Mouse (Mus musculus): ENCODE data around the gene Stx8.

Gene Stx8

DNA sequence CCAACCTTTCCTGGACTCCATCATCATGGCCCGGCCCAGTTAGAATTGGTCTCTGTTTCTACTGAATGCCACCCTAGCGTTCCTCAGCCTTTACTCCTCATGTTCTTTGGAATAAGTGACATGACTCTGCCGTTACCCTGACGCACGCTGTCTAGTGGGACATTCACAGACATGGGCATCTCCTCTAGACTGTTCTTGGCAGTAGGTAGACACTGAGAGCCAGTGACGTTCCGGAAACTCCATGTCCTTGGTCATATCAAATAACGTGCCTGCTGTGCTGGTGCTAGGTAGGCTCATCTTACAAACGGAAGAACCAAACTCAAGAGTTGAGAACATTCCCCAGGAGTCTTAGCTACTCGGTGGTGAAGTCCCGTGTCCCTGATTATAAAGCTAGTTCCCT is 231.5 kb downstream of the Stx8 start:
- DNase-seq (ENCODE audit: low spot score in 2 of 2) = no peak

DNA sequence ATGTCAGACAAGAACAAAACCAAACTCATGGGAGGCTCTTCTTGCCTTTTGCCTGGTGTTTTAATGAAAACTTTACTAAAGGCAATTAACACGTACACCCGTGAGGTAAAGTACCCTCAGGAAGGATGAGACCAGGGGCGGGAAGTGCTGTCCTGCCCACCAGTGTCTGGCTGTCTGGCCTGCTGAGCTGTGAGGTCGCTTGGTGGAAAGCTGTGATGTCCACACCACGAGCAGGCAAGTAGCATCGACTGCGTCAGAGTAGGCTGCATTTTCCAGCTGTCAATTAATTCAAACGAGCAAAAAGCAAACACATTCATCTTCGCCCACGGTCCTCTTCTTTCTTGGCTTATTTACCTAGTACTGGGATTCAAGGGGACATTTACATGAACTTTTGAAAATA is 232.7 kb downstream of the Stx8 start:
- DNase-seq (ENCODE audit: low spot score in 2 of 2) = no peak

DNA sequence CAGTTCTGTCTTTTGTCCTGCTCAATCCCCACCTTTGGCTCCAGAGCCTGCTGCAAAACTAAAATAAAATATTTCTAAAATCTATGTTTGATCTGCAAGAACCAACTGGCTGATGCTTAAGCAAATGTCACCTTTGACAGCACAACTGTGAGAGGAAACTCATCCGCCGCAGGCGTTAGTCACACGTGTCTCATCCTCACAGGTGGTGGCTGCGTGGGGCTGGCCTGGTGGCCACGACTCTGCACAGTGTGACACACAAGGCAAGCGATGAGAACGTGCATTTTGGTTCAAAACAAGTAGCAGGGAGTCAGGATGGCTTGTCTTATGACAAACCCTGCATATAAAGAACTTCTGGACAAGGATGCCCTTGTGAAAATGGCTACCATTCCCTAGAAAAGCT is 233.1 kb downstream of the Stx8 start:
- DNase-seq (ENCODE audit: low spot score in 2 of 2) = no peak

DNA sequence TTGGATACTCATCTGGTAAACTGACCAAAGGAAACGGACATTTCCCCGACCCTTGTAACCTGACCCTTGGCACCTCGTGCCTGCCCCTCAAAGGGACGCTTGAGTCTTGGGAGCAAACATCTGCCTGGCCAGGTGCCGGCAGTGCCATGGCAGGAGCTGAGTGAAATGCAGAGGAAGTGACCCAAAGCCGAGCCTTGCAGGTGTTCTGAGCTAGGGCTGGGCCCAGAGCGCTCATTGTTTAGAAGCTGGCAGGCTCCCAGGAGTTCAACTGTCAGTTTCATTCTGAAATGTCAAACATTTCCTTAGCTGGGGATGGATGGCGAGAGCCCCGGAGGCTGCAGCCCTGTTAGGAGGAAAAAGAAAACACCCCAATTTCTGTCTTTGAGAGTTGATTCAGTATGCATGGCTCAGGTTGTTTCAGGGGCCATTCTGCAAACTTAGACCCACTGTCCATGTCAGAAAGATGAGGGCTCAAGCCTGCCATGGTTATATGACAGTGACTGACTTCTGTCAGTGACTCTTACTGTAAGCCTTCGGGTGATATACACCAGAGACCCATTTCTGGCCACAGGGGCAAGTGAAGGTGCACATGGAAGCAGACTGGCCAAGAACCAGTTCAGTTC is 233.9 kb downstream of the Stx8 start:
- DNase-seq (ENCODE audit: low spot score in 2 of 2) = no peak

DNA sequence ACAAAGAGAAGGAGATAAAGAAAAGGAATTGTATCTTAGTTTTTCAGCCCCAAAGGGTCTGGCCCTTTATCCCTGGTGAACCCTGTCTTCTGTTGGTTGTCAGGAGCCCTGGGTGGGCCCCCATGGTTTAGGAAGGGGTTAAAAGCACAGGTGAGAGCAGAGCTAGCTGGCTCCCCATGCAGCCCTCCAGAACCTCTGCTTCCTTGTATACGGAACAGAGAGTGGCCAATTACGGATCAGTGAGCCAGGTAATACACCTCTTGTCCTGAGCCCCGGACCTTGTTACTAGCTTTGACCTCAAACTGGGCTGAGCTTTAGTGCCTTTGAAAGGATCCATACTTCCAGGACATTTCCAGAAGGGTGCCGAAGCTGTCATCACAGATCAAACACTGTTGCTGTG is 234.5 kb downstream of the Stx8 start:
- no peak for DNase-seq (ENCODE audit: low spot score in 2 of 2)

DNA sequence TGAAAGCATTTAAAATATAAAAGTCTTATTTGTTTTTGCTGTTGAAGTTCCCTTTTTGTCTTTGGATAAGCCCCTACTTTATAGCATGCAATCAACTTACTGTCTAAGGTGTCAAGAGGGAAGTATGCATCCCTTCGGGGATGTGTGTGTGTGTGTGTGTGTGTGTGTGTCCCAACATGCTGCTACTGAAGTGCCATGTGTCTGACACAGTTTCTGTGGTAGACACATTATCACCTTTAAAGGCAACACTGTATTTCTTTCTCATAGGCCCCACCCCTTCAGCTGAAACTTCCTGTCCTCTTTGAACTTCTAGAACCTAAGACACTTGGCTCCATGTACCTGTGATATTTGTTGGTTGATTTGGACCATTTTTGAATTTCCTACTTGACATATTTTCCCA is 235.1 kb downstream of the Stx8 start:
- DNase-seq (ENCODE audit: low spot score in 2 of 2) = no peak

DNA sequence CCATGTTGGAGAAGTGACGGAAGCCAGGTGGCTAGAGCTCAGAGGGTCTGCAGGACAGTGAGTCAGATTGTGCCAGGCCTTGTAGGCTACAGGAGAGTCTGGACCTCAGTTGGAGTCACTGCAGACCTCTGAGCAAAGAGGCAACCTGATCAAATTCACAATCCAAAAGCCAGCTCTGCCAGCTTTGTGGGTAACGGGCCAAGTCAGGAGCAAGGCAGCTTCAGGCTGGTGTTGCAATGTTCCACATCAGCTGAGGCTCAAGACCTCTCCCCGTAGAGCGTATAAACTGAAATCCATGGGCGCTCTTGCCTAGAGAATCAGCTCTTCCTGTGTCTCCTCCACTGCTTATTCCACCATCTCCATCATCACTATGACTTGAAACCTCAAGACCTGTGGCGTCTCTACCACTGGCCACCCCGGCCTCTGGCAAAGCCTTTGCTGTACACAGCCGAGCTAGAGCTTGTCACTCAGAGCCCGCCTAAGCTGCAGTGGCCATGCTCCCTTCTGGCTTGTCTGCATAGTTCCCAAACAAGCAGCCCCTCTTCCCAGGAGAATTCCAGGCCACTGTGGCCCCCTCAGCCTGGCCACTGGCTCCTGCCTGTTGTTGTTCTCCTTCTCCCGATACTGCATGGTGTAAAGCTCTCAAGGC is 235.9 kb downstream of the Stx8 start:
- DNase-seq (ENCODE audit: low spot score in 2 of 2) = no peak

DNA sequence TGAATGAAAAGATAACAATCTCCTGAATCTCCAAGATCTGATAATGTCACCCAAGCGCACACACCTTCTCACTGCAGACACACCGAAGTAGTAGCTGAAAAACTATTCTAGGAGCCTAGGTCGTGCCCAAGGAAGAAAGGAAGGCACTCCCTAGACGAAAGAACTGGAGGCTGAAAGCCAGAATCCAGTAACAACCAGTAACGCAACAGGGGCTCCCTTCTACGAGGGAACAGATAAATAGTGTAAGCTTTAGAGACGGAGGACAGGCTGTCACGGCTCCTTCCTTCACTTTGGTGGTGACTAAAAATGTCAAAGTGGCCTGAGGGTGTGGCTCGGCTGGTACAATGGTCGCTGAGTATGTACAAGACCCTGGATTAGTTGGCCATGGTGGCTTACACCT is 236.6 kb downstream of the Stx8 start:
- DNase-seq (ENCODE audit: low spot score in 2 of 2) = no peak

DNA sequence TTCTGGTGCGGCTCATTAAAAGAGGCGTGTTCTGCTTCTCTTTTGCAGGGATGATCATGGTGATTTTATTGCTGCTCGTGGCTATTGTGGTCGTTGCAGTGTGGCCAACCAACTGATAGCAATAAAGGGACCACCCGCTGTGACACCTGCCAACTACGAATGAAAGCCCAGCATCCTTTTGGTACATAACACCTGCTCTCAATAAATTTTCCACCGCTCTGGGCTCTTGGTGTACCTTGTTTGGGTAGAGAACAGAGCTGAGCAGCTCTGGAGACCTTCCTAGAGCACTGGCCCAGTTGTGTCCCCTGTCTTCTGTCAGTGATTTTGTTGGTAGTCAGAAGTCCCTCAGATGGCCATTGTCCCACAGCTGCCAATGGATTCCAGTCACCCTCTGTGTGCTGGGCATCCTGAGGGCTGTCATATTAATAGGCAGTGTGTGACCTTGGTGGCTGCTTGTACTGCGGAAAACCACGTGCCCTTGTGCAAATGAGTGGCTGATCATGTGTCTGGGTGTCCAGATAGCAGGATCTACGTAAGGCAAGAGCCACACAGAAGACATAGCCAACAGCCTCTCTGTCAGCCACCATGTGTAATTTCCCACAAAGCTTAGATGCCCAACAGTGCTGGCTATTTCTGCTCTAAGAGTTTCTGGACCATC is 237.8 kb downstream of the Stx8 start:
- no peak for DNase-seq (ENCODE audit: low spot score in 2 of 2)

DNA sequence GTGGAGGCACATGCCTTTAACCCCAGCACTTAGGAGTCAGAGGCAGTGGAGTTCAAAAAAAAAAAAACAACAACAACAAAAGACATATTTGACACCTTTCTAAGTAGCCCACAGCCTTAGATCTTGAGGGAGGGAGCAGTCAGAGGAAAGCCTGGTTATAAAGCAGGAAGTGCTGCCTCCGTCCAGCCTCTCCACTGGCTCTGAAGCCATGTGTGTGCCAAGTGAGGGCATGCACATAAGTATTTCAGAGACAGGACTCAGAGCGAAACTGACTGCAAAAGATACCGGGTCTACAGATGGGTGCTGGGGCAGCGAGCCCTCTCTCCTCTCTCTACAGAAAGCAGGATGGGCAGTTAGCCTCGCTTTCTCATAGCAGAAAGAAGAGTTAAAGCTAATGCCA is 238.4 kb downstream of the Stx8 start:
- DNase-seq (ENCODE audit: low spot score in 2 of 2) = no peak

DNA sequence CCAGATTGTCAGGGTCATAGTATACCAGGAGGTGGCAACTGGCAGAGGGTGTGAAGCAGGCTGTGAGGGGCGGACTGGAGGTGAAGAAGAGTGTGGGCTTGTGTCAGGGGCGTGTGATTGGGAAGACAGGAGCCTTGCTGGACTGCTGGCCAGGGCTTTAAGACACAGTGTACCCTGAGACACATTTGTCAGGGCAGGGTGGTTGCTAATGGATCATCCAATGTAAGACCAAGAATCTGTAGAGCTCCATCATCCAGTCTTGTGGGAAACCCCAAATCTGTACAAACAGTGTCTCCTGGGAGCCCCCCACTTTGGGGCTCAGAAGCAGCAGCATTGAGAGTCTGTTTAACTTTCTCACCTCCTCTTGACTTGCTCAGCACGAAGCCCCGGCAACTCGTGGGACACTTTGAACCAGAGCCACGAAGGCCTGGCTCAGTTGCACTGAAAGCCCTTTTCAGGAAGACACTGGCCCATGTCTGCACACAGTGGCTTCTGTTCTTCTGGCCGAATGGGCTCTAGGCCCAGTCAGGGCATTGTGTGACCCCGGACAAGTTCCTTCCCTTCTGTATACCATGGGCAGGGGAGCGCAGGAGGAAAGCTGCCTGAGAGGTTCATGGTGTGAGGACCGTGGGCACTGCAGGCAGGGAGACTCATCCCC is 239.7 kb downstream of the Stx8 start:
- peak in 1 of 2 experiments; percentile 18 for DNase-seq (ENCODE audit: low spot score in 2 of 2)

DNA sequence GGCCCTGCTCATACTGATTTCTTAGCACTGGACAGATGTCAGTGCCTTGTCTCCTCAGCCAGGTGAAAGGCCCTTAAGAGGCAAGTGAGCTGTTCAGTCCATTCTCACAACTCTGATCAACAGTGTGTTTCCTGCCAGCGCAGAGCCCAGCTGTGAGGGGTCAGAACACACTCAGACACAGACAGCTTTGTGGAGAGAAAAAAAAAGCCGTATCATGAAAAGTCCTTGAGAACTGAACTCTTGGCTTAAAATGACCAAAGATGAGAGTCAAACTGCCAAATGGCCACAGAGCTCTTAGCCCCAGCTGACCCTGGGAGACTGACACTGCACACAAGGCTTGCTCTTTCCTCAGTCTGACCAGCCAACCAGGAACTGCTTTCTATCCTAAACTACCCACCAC is 242.0 kb downstream of the Stx8 start:
- DNase-seq (ENCODE audit: low spot score in 2 of 2) = no peak

DNA sequence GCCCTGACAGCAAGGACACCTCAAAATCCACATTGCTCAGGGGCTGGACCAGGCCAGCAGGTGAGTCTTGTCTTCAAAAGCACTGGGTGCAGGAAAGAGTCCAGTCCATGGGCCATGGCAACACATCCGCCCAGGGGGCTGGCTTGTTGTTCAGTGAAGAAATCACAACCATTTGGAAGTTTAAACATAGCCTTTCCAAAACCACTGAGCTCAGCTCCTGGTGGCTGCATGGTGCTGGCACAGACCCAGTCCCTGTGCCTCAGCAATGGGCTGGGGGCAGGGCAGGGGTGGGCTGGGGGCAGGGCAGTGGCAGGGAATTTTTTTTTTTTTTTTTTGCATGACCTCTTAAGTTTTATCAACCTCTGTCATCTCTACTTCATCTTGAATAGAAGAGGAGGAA is 242.6 kb downstream of the Stx8 start:
- no peak for DNase-seq (ENCODE audit: low spot score in 2 of 2)

DNA sequence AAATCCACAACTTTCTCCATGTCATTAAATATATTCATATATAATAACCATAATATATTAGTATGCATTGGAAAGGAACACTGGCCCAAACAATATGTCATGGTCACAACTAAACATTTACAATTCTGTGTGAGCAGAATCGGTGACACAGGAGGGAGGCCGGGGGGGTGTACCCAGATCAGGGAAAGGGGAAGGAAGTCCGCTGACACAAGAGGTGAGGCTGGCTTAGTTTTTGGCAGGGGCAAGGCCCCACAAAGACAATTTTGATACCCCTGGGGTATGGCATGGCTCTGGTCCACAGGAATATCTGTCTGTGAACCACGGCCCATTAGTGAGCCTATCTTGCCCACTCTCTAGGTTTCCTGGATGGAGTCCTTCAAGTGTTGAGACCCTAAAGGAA is 243.5 kb downstream of the Stx8 start:
- DNase-seq (ENCODE audit: low spot score in 2 of 2) = no peak

DNA sequence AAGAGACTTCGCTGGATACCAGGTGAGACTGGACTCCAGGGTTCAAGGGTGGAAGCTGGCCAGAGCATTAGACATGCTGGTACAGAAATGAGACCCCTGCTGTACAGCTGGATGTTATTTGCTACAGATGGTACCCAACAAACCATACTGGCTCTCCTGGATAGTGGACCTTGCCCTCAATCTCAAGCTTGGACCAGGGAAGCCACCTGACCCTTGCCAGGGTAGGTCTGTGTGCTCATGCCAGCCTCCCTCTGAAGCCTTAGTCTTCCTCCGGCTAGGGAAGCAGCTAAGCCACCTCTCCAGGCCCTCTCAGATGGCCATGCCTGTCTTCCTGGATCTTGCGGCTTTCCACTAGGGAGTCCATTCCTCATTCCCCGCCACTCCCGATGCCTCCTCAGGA is 244.7 kb downstream of the Stx8 start:
- no peak for DNase-seq (ENCODE audit: low spot score in 2 of 2)

DNA sequence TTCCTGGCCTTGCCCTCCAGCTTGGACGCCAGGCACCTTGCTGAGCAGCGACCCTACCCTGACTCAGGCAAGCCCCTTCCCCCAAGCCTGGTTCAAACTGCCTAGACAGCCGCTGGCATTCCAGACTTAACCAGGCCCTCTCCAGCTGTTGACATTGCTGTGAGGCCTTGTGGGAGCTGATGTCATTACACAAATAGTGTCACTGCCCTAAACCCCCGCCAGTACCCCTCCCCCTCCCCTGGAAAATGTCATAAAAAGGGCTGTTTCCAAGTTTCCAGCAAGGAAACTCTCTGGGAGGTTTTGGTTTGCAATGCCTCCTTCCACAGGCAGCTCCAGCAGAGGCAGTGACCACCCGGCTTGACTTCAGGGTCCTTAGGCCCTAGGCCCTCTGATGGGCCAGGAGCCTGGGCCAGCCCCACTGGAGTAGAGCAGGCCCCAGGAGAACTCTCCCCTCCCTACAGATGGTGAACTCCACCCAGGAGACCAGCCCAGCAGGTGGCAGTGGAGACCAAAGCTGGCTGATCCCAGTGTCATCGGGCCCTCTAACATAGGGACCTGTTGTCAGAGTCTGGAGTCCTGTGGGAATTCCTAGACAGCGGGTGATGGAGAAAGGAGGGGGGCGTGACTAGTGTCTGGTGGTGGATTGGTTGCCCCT is 246.1 kb downstream of the Stx8 start:
- DNase-seq (ENCODE audit: low spot score in 2 of 2) = no peak

DNA sequence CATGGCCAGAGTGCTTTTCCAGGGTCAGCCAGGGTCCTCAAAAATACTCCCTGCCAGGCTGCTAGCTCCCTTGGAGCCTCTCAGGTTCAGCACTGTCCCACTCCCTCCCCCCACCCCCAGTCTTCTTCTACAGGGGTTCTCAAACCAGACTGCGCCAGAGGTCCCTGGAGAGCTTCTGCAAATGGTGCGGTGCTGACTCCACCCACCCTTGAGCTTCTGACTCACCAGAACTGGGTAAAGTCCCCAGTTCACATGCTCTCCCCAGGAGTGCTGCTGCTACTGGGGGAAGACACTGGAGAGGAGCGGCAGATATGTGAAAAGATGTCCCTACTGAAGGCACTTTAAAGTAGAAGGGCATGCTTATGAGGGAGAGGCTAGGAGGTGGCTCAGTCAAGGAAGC is 247.9 kb downstream of the Stx8 start:
- no peak for DNase-seq (ENCODE audit: low spot score in 2 of 2)

DNA sequence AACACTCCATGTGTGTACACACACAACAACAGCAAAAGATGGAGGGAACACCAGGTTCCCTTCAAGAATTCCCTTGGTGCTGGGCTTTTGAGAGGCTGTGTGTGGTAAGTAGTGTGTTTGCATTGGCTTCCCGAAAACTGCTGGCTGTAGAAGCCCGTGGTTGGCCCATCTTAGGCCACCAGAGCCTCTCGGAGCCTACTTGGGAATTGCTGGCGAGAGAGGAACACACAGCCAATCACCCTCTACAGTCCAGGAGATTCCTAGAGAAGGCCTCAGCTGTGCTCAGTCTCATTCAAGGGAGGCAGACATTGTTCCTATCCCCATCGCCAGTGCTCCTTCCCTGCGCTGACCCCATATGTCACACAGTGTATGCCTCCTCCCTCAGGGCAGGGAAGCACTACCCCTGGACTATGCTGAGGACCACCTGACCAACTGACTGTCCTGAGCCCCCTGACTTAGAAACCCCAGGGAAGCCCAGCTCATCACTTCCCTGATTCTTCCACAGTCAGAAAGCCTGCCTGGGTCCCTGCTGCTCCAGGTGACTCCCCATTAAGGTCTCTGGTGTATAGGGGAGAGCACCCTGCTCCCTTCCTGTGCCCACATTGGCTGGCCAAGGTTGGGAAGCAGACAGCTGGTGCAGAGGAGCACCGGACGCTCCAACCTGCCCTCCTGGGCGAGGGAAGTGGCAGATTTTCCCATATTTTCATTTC is 248.7 kb downstream of the Stx8 start:
- no peak for DNase-seq (ENCODE audit: low spot score in 2 of 2)

DNA sequence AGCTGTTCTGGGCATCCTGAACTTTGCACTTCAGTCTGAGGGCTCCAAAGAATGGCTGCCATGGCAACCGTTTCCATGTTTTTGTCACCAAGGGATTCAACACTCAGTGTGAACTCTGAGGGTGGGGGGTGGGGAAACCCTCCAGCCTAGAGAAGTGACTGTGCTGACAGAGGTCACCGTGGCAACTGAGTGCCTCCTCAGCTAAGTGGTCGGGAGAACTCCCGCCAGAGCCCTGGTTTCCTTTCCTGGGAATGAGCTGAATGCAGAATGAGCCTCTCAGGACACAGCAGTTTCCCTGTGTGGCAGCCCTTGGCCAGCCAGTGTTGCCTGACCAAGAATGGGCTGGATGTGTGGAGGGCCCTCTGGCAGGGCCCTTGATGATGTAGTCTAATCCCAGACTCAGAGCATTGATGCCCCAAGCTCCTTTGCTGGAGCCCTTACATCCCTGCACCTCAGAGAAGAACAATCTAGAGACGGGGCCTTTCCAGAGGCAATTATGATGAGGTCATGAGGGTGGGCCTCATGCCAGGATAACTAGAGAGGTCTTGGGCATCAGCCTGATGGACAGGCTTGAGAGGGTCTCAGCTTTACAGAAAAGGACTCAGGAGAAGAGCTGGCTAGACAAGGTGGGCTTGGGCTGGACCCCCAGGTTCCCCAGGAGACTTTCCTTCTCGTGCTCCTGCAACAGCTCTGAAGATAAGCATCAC is 249.4 kb downstream of the Stx8 start:
- no peak for DNase-seq (ENCODE audit: low spot score in 2 of 2)

DNA sequence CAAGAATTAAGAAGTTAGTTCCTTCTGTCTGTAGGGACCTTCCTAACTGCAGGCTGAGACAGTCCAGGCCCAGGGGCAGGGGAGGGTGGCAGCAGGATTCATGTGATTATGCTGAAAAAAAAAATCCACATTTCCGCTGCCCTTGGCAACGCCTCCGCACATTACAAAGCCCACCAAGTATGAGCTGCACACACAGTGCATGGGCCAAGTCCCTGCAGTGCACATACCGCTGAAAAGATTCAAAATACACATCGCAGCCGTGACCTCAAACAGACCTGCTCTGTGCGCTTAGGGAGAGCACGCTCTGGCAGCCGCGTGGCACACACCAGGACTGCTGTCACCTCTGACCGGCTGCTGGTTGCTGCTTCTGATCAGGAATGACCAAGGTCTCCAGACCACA is 250.0 kb downstream of the Stx8 start:
- no peak for DNase-seq (ENCODE audit: low spot score in 2 of 2)

DNA sequence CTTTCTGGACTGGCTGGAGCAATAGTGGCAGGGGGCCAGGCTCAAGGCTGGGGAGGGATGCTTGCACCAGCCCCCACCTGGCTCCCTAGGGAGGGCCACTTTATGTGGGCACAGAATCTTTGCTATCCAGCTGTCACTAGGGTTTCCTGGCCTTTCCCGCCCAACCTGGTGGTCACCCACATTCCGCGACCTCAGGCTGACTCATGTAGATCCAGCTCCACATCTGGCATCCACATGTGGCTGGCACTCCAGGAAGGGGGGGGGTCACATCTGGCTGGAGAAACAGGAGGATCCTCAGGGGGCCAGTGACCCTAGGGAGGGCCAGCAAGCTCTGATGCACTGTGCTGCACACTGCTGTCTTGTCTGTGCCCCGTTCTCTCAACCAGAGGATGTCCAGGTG is 254.7 kb downstream of the Stx8 start:
- DNase-seq (ENCODE audit: low spot score in 2 of 2) = no peak
